Mouse (Mus musculus): Measurements from ENCODE around the gene Atg14. TPM values are rescaled to one million over a fixed set of nuclear protein-coding genes. Genes with fewer than 3 reads are reported as not detected.
"Not testable (repeated sequence)": the region's sequence is repeated elsewhere in the genome, so short reads cannot be mapped to it uniquely, and the experiment has no call there.

The Atg14 gene
- total RNA-seq (2021), result 12.3 and 14.0 TPM in 2 replicates
- long read RNA-seq, experiment 1, transcript Atg14-201 (10 exons, 3,450 nt), result major isoform, 26 of 29 reads
- long read RNA-seq, experiment 1, partial matches to known transcripts, result 0 of 29 reads
- long read RNA-seq, experiment 1, other reads (novel, unspliced or antisense), result 3 of 29 reads
- long read RNA-seq, experiment 2, transcript Atg14-201 (10 exons, 3,450 nt), result major isoform, 5 of 7 reads
- long read RNA-seq, experiment 2, partial matches to known transcripts, result 0 of 7 reads
- long read RNA-seq, experiment 2, other reads (novel, unspliced or antisense), result 2 of 7 reads

- DNase-seq, result not testable (repeated sequence)
These were observed at the start of gene Atg14 for GRCm38 (mm10) chr14:47570549-47570948. Atg14 (minus strand) TSS chr14:47570649.

- DNase-seq, result no peak
These were observed 48.4 kb upstream of the Atg14 start for GRCm38 (mm10) chr14:47618891-47619290.

- DNase-seq, result no peak
These were observed 42.8 kb upstream of the Atg14 start for GRCm38 (mm10) chr14:47613254-47613653.

- DNase-seq, result peak; percentile 82
These were observed 27.5 kb upstream of the Atg14 start for GRCm38 (mm10) chr14:47597942-47598388.

GRCm38 (mm10) chr14:47594426-47595103 is 24.1 kb upstream of the Atg14 start:
- DNase-seq, result no peak

GRCm38 (mm10) chr14:47590391-47590975 is 20.0 kb upstream of the Atg14 start:
- DNase-seq, result no peak

GRCm38 (mm10) chr14:47589444-47589843 is 19.0 kb upstream of the Atg14 start:
- no peak for DNase-seq

- no peak for DNase-seq
These were observed 13.9 kb upstream of the Atg14 start for GRCm38 (mm10) chr14:47584346-47584745.

- peak; percentile 35 for DNase-seq
These were observed 11.2 kb upstream of the Atg14 start for GRCm38 (mm10) chr14:47581681-47582080.

- no peak for DNase-seq
These were observed 10.8 kb upstream of the Atg14 start for GRCm38 (mm10) chr14:47581280-47581679.

- DNase-seq, result peak; percentile 79
These were observed 7.6 kb upstream of the Atg14 start for GRCm38 (mm10) chr14:47578086-47578485.

GRCm38 (mm10) chr14:47576687-47577086 is 6.2 kb upstream of the Atg14 start:
- DNase-seq, result no peak

- no peak for DNase-seq
These were observed 4.3 kb upstream of the Atg14 start for GRCm38 (mm10) chr14:47574721-47575120.

GRCm38 (mm10) chr14:47572707-47573106 is 2.3 kb upstream of the Atg14 start:
- DNase-seq, result no peak

GRCm38 (mm10) chr14:47567962-47568652 is 2.3 kb downstream of the Atg14 start:
- peak; percentile 99 for DNase-seq

- no peak for DNase-seq
These were observed 7.3 kb downstream of the Atg14 start for GRCm38 (mm10) chr14:47563106-47563505.

GRCm38 (mm10) chr14:47562530-47562929 is 7.9 kb downstream of the Atg14 start:
- no peak for DNase-seq

GRCm38 (mm10) chr14:47560714-47561113 is 9.7 kb downstream of the Atg14 start:
- no peak for DNase-seq

- DNase-seq, result no peak
These were observed 15.2 kb downstream of the Atg14 start for GRCm38 (mm10) chr14:47555225-47555624.

GRCm38 (mm10) chr14:47554236-47554635 is 16.2 kb downstream of the Atg14 start:
- DNase-seq, result no peak

GRCm38 (mm10) chr14:47553380-47553779 is 17.1 kb downstream of the Atg14 start:
- no peak for DNase-seq

GRCm38 (mm10) chr14:47551668-47552067 is 18.8 kb downstream of the Atg14 start:
- DNase-seq, result no peak

- DNase-seq, result no peak
These were observed 25.6 kb downstream of the Atg14 start for GRCm38 (mm10) chr14:47544877-47545276.
